Comparison of ENCODE assay signal across 8 mouse cellular contexts in genomic region chr11:97139256-97139655, GRCm38 (mm10). TPM values are rescaled to one million over a fixed set of nuclear protein-coding genes. Genes with fewer than 3 reads are reported as not detected.
DNase-seq lines count a peak whose midpoint lies in the region; ATAC-seq and TF ChIP-seq lines count a peak whose summit lies in the region.

No protein-coding gene starts in this region.

- no peak for TF ChIP-seq CTCF in liver, adult 2 months (IDR thresholded peaks at IDR 0.05; ENCODE audit: low read depth, low read length)
- no peak for TF ChIP-seq CTCF in small intestine, adult 2 months (IDR thresholded peaks at IDR 0.05; ENCODE audit: extremely low read depth, insufficient read length, insufficient replicate concordance, low read depth, low read length)

- ATAC-seq in forebrain, embryonic 15.5 days (replicated peaks): no peak; the same call in 1 of the 2 replicates
- ATAC-seq in limb, embryonic 13.5 days (ENCODE audit: low FRiP score, low read depth): no peak
- no peak for ATAC-seq in frontal cortex, adult (ENCODE audit: low TSS enrichment)
- no peak for ATAC-seq in inflammation-experienced regulatory T-cells, adult 6 months

- H3K27me3 ChIP-seq in liver, adult 2 months (ENCODE audit: control insufficient read depth, insufficient read depth, low read length): no peaks in the 10 kb centered on the region
- peaks cover 3% of the 10 kb centered on the region; the same call in 1 of the 2 replicates for H3K27me3 ChIP-seq in forebrain, embryonic 15.5 days
- H3K27me3 ChIP-seq in limb, embryonic 13.5 days: peaks cover 67% of the 10 kb centered on the region
- H3K27me3 ChIP-seq in small intestine, adult 2 months (ENCODE audit: control insufficient read depth, insufficient read depth, low read length): peaks cover 14% of the 10 kb centered on the region

- peaks cover 10% of the 10 kb centered on the region for H3K4me1 ChIP-seq in liver, adult 2 months (ENCODE audit: control insufficient read depth, insufficient read depth, low read length)
- peaks cover 16% of the 10 kb centered on the region for H3K4me1 ChIP-seq in forebrain, embryonic 15.5 days
- peaks cover 13% of the 10 kb centered on the region for H3K4me1 ChIP-seq in limb, embryonic 13.5 days
- H3K4me1 ChIP-seq in small intestine, adult 2 months (ENCODE audit: control insufficient read depth, insufficient read depth, insufficient read length, low read length): peaks cover 10% of the 10 kb centered on the region

- no peaks in the 10 kb centered on the region for H3K36me3 ChIP-seq in liver, adult 2 months (ENCODE audit: control insufficient read depth, insufficient read depth, low read length)
- peaks cover 6% of the 10 kb centered on the region; the same call in 1 of the 2 replicates for H3K36me3 ChIP-seq in forebrain, embryonic 15.5 days
- peaks cover 67% of the 10 kb centered on the region for H3K36me3 ChIP-seq in limb, embryonic 13.5 days
- no peaks in the 10 kb centered on the region for H3K36me3 ChIP-seq in small intestine, adult 2 months (ENCODE audit: control insufficient read depth, insufficient read depth, low read length)

- H3K9ac ChIP-seq in liver, adult 2 months (ENCODE audit: low read depth, low read length): peak overlapping the region; percentile 96
- H3K9ac ChIP-seq in forebrain, embryonic 15.5 days (replicated peaks): peak overlapping the region; percentile 54
- peak overlapping the region; percentile 61 for H3K9ac ChIP-seq in limb, embryonic 13.5 days

- WGBS in liver, adult 2 months: 21% methylated on average over 15 of the region's 15 CpGs
- WGBS in forebrain, embryonic 15.5 days: 21% methylated on average over 14 of the region's 15 CpGs
- WGBS in limb, embryonic 13.5 days: 17% methylated on average over 15 of the region's 15 CpGs
- 47% methylated on average over 15 of the region's 15 CpGs for WGBS in small intestine, adult 2 months

- H3K9me3 ChIP-seq in forebrain, embryonic 15.5 days: no peaks in the 10 kb centered on the region
- no peaks in the 10 kb centered on the region for H3K9me3 ChIP-seq in limb, embryonic 13.5 days

- H3K4me2 ChIP-seq in forebrain, embryonic 15.5 days (replicated peaks): peak overlapping the region; percentile 75
- peak overlapping the region; percentile 66 for H3K4me2 ChIP-seq in limb, embryonic 13.5 days (replicated peaks)

- DNase-seq in liver, adult 2 months (ENCODE audit: extremely low read depth, low read depth, low spot score): peak; percentile 62
- DNase-seq in liver: no peak
- no peak for DNase-seq in thymus, postnatal 0 days (ENCODE audit: low spot score)

- H3K79me2 ChIP-seq in liver, adult 2 months (ENCODE audit: control insufficient read depth, insufficient read depth, low read length): no peaks in the 10 kb centered on the region

- TF ChIP-seq POLR2A in liver, adult 2 months (IDR thresholded peaks at IDR 0.05; ENCODE audit: extremely low read depth, insufficient read depth, low read length): no peak
- TF ChIP-seq POLR2A in small intestine, adult 2 months (IDR thresholded peaks at IDR 0.05; ENCODE audit: low read depth, low read length): no peak

- peak overlapping the region; percentile 74 for H3K4me3 ChIP-seq in liver, adult 2 months (ENCODE audit: insufficient read depth, low read depth, low read length)
- peak overlapping the region; percentile 42 for H3K4me3 ChIP-seq in forebrain, embryonic 15.5 days
- H3K4me3 ChIP-seq in limb, embryonic 13.5 days: peak overlapping the region; percentile 38
- H3K4me3 ChIP-seq in small intestine, adult 2 months (ENCODE audit: low read depth, low read length): peak overlapping the region; percentile 44

- H3K27ac ChIP-seq in liver, adult 2 months (replicated peaks; ENCODE audit: insufficient read depth, low read depth, low read length): peak overlapping the region; percentile 49
- no peak overlapping the region for H3K27ac ChIP-seq in forebrain, embryonic 15.5 days (replicated peaks)
- H3K27ac ChIP-seq in limb, embryonic 13.5 days: no peak overlapping the region
- no peak overlapping the region for H3K27ac ChIP-seq in small intestine, adult 2 months (ENCODE audit: insufficient read depth, low read depth, low read length)

RNA-seq across cellular contexts. Expression of gene Tbkbp1, which starts 12.0 kb away (rescaled TPM):
- total RNA-seq in liver, adult 2 months (2014; rRNA removed): 1.0 and 1.9 TPM in 2 replicates
- 6.1 and 6.4 TPM in 2 replicates for polyA plus RNA-seq in liver, adult 2 months (2012; rRNA removed)
- 6.2 and 7.6 TPM in 2 replicates for polyA plus RNA-seq in forebrain, embryonic 15.5 days (2015; fragmentation: Nextera tagmentation; extraction: Ambion mirVana)
- polyA plus RNA-seq in limb, embryonic 13.5 days (2015; fragmentation: Nextera tagmentation; extraction: Ambion mirVana): 8.2 and 8.4 TPM in 2 replicates
- 7.5 and 11.4 TPM in 2 replicates for polyA plus RNA-seq in small intestine, adult 2 months (2012; rRNA removed)
- under 1 TPM in 2 of 3 experiments, not detected in 1; 0.21 to 0.44 TPM for polyA plus RNA-seq in inflammation-experienced regulatory T-cells, adult 6 months (2017; shearing (Covaris generic))
- 0.82 and 0.98 TPM in 2 replicates for polyA plus RNA-seq in thymus, postnatal 0 days (2015; fragmentation: Nextera tagmentation; extraction: Ambion mirVana)

RNA-seq across cellular contexts. Expression of gene Tbx21, which starts 24.1 kb away (rescaled TPM):
- 0.09 and 0.13 TPM in 2 replicates for total RNA-seq in liver, adult 2 months (2014; rRNA removed)
- 0.22 and 0.38 TPM in 2 replicates for polyA plus RNA-seq in liver, adult 2 months (2012; rRNA removed)
- polyA plus RNA-seq in forebrain, embryonic 15.5 days (2015; fragmentation: Nextera tagmentation; extraction: Ambion mirVana): 0.22 and 0.42 TPM in 2 replicates
- 0.09 TPM in 1 of 2 replicates, not detected in the other for polyA plus RNA-seq in limb, embryonic 13.5 days (2015; fragmentation: Nextera tagmentation; extraction: Ambion mirVana)
- 1.0 and 2.3 TPM in 2 replicates for polyA plus RNA-seq in small intestine, adult 2 months (2012; rRNA removed)
- 10 to 100 TPM in 1 of 3 experiments, 1 to 10 TPM in 2; 3.4 to 20.9 (median 3.6) TPM for polyA plus RNA-seq in inflammation-experienced regulatory T-cells, adult 6 months (2017; shearing (Covaris generic))
- polyA plus RNA-seq in thymus, postnatal 0 days (2015; fragmentation: Nextera tagmentation; extraction: Ambion mirVana): 1.3 and 1.9 TPM in 2 replicates

RNA-seq across cellular contexts. Expression of gene Kpnb1, which starts 48.4 kb away (rescaled TPM):
- 40.7 and 44.6 TPM in 2 replicates for total RNA-seq in liver, adult 2 months (2014; rRNA removed)
- 14.9 and 16.2 TPM in 2 replicates for polyA plus RNA-seq in liver, adult 2 months (2012; rRNA removed)
- polyA plus RNA-seq in forebrain, embryonic 15.5 days (2015; fragmentation: Nextera tagmentation; extraction: Ambion mirVana): 40.6 and 41.8 TPM in 2 replicates
- polyA plus RNA-seq in limb, embryonic 13.5 days (2015; fragmentation: Nextera tagmentation; extraction: Ambion mirVana): 57.3 and 59.2 TPM in 2 replicates
- 7.5 and 13.5 TPM in 2 replicates for polyA plus RNA-seq in small intestine, adult 2 months (2012; rRNA removed)
- polyA plus RNA-seq in inflammation-experienced regulatory T-cells, adult 6 months (2017; shearing (Covaris generic)): 10 to 100 TPM; 24.7 to 41.5 (median 26.2) TPM
- 37.0 and 39.8 TPM in 2 replicates for polyA plus RNA-seq in thymus, postnatal 0 days (2015; fragmentation: Nextera tagmentation; extraction: Ambion mirVana)
